Mouse (Mus musculus) testis, adult 2 months (tissue): Measurements from ENCODE around the gene Pcnx.

Experiments
- CTCF ChIP-seq: fragments of 200-500 bp; IDR thresholded peaks from 2 replicates; pipeline ENCODE4 v1.5.1; 2012; ENCODE audit warnings: low read depth, mild to moderate bottlenecking, inconsistent platforms, low read length, moderate library complexity; ENCODE audit not compliant: control insufficient read depth, insufficient read depth, insufficient replicate concordance
- POLR2A ChIP-seq: fragments of 200-500 bp; IDR thresholded peaks from 2 replicates; pipeline ENCODE4 v1.6.1; 2012; ENCODE audit warnings: low read depth, mild to moderate bottlenecking, inconsistent platforms, low read length, moderate library complexity; ENCODE audit not compliant: control insufficient read depth

DNA sequence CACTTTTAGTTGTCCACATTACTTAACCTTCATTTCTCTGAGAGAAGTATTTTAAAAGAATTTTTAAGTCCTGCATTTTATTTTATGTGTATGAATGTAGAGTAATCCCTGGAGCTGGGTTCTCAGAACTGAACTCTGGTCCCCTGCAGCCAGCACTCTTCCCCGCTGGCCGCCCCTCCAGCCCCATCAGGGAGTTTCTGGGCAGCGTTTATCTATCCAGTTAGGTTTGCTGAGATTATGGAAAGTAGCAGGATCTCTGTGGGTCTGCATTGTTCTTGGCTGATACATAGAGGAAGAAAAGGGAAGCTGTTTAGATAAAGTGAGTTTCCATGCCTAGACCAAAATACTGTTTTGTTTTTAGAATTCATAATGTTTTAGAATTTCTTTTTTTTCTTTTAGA is 63.0 kb downstream of the Pcnx start:
- TF ChIP-seq POLR2A (no peak), CTCF (no peak)
